Mouse (Mus musculus) MEL-GATA-1-ER (cell line): ENCODE measurements around the gene Ampd2.

Source experiments
- DNase-seq: peaks from one replicate; pipeline ENCODE4 v3.0.0-alpha.2; 2012; ENCODE audit warnings: low read depth; ENCODE audit errors: extremely low read depth

Ampd2 gene

DNA sequence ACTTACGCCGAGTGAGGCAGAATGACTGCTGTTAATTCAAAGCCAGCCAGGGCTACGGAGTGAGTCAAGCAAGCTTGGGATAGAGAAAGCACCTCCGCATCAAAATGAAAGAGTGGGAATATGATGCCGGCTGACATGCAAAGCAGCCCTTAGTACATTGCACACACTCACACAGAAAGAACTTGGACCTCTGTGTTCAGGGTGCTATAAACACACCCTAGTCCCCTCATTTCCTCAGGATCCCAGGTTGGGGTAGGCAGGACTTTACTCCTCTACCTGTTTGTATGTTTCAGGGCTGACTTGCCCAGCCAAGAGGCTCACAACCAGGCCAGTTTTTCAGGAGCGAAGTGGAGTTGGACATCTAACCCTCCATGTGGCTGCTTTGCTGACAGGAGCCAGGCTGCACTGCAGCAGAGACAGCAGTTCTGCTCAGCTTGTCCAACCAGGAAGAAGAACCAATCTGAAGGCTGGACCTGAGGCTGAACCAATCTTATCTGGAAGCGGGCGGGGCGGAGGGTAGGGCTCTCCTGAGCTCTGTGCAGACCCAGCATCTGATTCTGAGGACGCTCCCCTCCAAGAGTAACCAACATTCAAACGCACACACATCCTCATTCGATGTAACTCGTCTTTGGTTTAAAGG, 17.1 kb downstream of the Ampd2 start:
- DNase-seq = peak; percentile 85

DNA sequence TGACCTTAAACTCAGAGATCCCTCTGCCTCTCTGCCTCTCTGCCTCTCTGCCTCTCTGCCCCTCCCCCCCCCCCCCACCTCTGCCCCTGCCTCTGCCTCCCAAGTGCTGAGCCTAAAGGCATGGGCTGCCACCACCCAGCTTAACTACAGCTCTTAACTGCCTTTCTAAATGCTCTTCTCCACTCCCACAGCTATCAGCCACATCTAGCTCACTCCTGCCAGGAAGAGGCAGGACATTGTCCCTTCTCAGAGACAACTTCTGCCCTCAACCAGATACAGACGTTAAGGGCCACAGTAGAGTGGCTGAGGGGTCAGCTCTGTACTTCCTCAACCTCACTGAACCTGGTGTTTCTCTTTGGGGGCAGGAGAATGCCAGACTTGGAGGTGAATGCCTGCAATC, 17.6 kb downstream of the Ampd2 start:
- DNase-seq = no peak

DNA sequence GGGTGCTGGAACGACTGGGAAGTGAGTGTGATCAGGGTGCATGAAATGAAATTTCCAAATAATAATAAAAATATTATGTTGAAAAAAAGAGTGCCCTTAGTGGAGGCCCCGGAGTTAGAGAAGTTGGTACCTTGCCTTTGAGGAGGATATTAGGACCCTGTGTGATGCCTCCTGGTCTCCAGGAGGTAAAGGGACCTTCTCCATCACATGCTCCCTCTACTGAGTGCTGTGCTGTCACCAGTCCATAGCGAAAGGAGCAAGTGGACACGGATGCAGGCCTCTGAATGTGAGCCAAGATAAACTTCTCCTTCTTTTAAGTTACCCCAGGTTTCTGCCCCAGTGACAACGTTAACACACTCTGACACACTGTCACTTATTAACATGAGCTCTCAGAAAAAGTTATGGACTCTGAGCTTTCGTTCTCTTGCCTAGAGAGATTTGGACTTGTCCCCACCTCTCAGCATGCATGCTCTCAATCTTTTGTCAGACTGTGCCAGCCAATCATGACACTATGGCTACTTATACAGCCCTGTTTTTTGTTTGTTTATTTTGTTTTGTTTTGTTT, 19.0 kb downstream of the Ampd2 start:
- no peak for DNase-seq

DNA sequence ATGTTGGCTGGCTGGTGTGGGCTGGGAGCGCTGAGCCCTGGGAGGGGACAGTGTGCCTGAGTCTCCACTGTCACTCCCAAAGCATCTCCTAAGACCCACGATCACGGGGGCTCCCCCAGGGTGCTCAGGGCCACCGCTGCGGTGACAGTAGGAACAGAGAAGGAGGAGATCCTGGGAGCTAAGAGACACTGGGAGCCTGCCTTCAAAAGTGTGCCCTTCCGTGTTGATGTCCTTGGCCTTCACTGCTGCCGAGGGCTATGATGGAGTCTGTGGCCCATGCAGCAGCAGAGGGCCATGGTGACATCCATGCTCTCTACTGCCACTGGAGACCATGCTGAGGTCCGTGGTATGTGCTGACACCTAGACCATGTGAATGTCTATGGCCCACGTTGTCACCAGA, 20.9 kb downstream of the Ampd2 start:
- DNase-seq = no peak

DNA sequence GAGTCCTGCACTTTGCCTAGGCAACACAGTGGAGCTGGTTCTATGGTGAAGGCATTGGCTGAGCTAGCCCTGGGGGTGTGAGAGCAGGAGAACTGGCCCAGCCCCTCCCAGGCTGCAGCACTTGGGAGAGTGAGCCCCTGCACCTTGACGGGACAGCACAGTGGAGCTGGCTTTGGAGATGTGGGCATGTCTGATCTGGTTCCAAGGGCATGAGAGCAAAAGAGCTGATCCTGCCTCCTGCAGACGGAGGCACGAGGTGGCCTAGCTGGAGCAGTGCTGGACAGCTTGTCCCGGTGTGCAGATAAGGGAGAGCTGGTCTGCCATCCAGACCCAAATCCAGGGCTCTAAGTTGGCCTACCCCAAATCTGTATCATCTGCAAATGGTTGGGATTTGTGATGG, 21.8 kb downstream of the Ampd2 start:
- no peak for DNase-seq

- no peak for DNase-seq
Measured at GRCm38 (mm10) chr3:108062648-108063047, 23.8 kb downstream of the Ampd2 start.

GRCm38 (mm10) chr3:108061420-108061819, 25.0 kb downstream of the Ampd2 start:
- DNase-seq = peak; percentile 84

- no peak for DNase-seq
Measured at GRCm38 (mm10) chr3:108050493-108050892, 36.0 kb downstream of the Ampd2 start.

DNA sequence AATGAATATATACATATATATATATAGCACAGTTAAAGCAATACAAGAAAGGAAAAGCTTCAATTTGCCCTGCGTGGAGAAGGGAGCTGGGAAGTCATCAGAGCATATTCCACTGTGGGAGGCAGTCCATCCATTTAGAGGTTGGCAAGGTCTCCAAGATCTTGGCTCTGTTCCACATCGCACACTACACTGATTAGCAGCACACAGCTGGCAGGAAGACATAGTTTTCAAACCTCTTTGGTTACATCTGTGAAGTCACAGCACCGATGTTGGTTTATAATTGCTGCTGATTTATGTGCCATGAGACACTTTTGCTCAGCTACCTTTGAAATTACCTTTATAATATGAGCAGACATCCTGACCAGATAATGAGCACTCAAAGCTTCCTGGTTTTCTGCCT, 38.1 kb downstream of the Ampd2 start:
- DNase-seq = no peak

GRCm38 (mm10) chr3:108046944-108047655, 39.4 kb downstream of the Ampd2 start:
- no peak for DNase-seq

- peak; percentile 96 for DNase-seq
Measured at GRCm38 (mm10) chr3:108044394-108045140, 41.9 kb downstream of the Ampd2 start, which contains the start of gene Gstm4. Gstm4 (minus strand) TSS chr3:108044894.

GRCm38 (mm10) chr3:108033156-108033555, 53.3 kb downstream of the Ampd2 start:
- no peak for DNase-seq

DNA sequence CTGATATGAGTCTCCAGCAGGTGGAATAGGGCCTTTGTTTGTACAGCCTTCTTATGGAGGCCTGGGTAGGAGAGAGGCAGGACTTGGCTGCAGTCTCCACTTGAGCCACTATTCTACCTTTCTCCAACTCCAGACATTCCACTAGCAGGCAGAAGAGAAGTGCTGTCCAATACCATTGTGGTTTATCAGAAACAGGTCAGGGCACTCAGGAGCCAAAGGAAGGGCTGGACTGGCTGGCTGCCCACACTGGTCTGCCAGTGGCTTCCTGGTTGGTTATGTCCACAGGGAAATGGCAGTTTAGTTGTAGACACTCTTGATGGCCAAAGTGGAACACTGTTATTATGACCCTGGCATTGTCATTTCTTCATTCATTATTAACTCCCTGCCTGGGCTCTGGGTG, 54.3 kb downstream of the Ampd2 start:
- DNase-seq = no peak

GRCm38 (mm10) chr3:108028641-108029365, 57.6 kb downstream of the Ampd2 start:
- no peak for DNase-seq

DNA sequence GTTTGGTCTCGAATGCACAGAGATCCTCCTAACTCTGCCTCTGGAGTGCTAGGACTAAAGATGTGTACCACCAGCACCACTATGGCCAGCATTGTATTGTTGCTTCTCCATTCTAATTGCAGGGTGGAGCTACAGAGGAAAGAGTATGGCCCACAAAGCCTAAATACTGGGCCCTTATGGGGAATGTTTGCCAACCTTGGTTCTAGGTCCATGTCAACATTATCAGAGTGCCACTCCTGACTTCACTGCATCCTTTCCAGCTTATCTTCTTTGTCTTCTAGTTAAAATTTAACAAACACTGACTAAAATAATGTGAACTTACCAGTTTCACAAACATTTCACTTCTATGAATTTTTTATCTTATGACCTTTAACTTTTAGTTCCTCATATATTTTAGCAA, 59.9 kb downstream of the Ampd2 start:
- no peak for DNase-seq

GRCm38 (mm10) chr3:108026049-108026448, 60.4 kb downstream of the Ampd2 start:
- DNase-seq = peak; percentile 76

DNA sequence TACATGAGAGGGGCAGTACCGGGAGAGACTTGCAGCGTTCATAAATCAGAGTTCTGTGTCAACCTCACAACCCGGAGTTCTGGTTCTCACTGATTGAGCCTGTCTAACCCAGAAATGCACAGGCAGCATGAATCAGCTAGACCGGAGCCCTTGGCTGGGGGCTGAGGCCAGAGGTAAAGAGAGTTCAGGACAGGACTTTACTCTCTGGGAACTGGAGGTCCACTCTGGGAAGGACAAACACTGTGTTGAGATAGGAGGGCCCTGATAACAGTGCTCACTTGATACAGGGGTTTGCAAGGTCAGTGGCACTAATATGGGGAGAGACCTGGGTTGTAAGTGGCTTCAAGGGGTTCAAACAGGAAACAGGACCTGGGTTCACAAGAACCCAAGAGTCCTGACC, 61.1 kb downstream of the Ampd2 start:
- no peak for DNase-seq
